Mouse (Mus musculus) heart, embryonic 16.5 days (tissue): Measurements from ENCODE around the gene Ttc23. TPM values are rescaled to one million over a fixed set of nuclear protein-coding genes. Genes with fewer than 3 reads are reported as not detected.

Source experiments
- ATAC-seq: fragments of 200-750 bp; cut with Nextera tagmentation; replicated peaks from 2 replicates; pipeline ENCODE4 v1.8.0; 2017; ENCODE audit warnings: moderate number of reproducible peaks; ENCODE audit not compliant: insufficient read depth, low FRiP score; ENCODE audit errors: extremely low read depth
- H3K27ac ChIP-seq: fragments of 300-500 bp; sonication (generic); 2 replicates; pipeline ENCODE4 v1.5.1; 2014; ENCODE audit warnings: mild to moderate bottlenecking, low read length, control low read depth, moderate library complexity
- H3K27me3 ChIP-seq: fragments of 300-500 bp; sonication (generic); 2 replicates; pipeline ENCODE4 v1.6.1; 2014; ENCODE audit warnings: low read length, mixed read lengths; ENCODE audit not compliant: control insufficient read depth, insufficient read depth
- H3K36me3 ChIP-seq: fragments of 300-500 bp; sonication (generic); 2 replicates; pipeline ENCODE4 v1.6.1; 2014; ENCODE audit not compliant: control insufficient read depth, insufficient read depth
- H3K4me1 ChIP-seq: fragments of 300-500 bp; sonication (generic); 2 replicates; pipeline ENCODE4 v1.6.1; 2014; ENCODE audit warnings: low read length, mixed read lengths; ENCODE audit not compliant: control insufficient read depth, insufficient read depth
- H3K4me2 ChIP-seq: fragments of 300-500 bp; sonication (generic); 2 replicates; pipeline ENCODE4 v1.6.1; 2014; ENCODE audit warnings: low read depth, mild to moderate bottlenecking, control low read depth, low read length
- H3K4me3 ChIP-seq: fragments of 300-500 bp; sonication (generic); 2 replicates; pipeline ENCODE4 v1.5.1; 2014; ENCODE audit warnings: mild to moderate bottlenecking, control low read depth, low read length
- H3K9ac ChIP-seq: fragments of 300-500 bp; sonication (generic); 2 replicates; pipeline ENCODE4 v1.6.1; 2014; ENCODE audit warnings: low read length, control low read depth
- H3K9me3 ChIP-seq: fragments of 300-500 bp; sonication (generic); replicated peaks from 2 replicates; pipeline ENCODE4 v1.6.1; 2016; ENCODE audit warnings: low read length; ENCODE audit not compliant: control insufficient read depth
- WGBS: fragments of 180-500 bp; shearing (Covaris S2); extraction: QIAGEN DNeasy Blood & Tissue Kit; methylation state at CpG from one replicate; pipeline ENCODE4 v1.1.7; 2014; 5-methylcytosine and 5-hydroxymethylcytosine counted together
- polyA plus RNA-seq: library from polyadenylated mRNA; unstranded; fragments of >200 nt; fragmentation: Nextera tagmentation; extraction: Ambion mirVana; gene quantifications from 2 replicates; pipeline ENCODE4 v1.2.1, GENCODE M21; 2015

Gene Ttc23
- polyA plus RNA-seq, 1 experiment from 2014 or later = 17.5 TPM

- Histone ChIP-seq H3K27ac (no peak overlapping the region), H3K9ac (no peak overlapping the region)
- 69% methylated on average over 11 of the region's 11 CpGs for WGBS
Measured at GRCm38 (mm10) chr7:67716213-67716878, 69.1 kb downstream of the Ttc23 start.

GRCm38 (mm10) chr7:67716925-67717324 is 69.7 kb downstream of the Ttc23 start:
- H3K4me1 ChIP-seq = peaks cover 42% of the 10 kb centered on the region
- WGBS = 76% methylated on average over 10 of the region's 10 CpGs

More at GRCm38 (mm10) chr7:67716213-67716878, 69.1 kb downstream of the Ttc23 start:
- Histone ChIP-seq H3K4me3 (no peak overlapping the region), H3K27me3 (no peaks in the 10 kb centered on the region), H3K9me3 (peaks cover 4% of the 10 kb centered on the region; the same call in 1 of the 2 replicates), H3K36me3 (peaks cover 16% of the 10 kb centered on the region), H3K4me2 (no peak overlapping the region), H3K4me1 (peaks cover 42% of the 10 kb centered on the region)
- peak; percentile 7; the same call in 1 of the 2 replicates for ATAC-seq

DNA sequence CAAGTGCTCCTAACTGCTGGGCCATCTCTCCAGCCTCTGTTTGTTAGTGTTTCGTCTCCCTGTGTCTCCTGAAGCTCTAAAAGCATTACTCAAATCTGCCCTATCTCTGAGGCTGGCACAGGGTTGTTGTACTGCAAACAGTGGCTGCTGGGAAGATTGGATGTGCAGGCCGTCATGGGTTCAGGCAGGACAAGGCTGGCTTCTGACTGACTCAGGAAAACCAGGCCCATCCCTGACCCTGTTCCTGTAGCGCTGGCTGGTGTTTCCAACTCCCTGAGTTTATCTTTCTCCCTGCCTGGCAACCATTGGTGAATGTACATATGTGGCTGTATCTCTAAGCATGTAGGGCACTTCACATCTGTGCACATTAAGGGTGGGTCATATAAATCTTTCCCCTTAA is 70.3 kb downstream of the Ttc23 start:
- ATAC-seq = no peak
- Histone ChIP-seq H3K4me1 (peaks cover 42% of the 10 kb centered on the region), H3K9ac (no peak overlapping the region)

More at GRCm38 (mm10) chr7:67716925-67717324, 69.7 kb downstream of the Ttc23 start:
- Histone ChIP-seq H3K27me3 (no peaks in the 10 kb centered on the region), H3K9me3 (peaks cover 4% of the 10 kb centered on the region; the same call in 1 of the 2 replicates), H3K9ac (no peak overlapping the region), H3K4me2 (no peak overlapping the region), H3K36me3 (peaks cover 12% of the 10 kb centered on the region), H3K27ac (no peak overlapping the region), H3K4me3 (no peak overlapping the region)
- no peak for ATAC-seq

DNA sequence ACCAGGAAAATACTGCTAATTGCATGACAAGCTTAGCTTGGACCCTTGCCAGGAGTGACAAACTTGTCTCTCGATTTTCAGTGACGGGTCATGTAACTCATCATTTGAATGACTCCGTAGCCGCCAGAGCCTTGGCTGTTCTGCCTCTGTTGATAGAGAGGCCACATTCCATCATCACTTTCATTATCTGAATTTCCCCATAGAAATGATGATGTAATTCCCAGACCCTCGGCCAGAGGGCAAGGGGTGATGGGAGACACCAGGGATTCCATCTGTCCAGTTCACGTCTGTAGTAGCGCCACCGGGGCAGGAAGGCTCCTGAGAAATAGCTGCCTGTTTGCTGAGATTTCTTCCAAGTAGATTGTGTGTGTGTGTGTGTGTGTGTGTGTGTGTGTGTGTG is 71.6 kb downstream of the Ttc23 start:
- peak; percentile 49 for ATAC-seq
- Histone ChIP-seq H3K9ac (no peak overlapping the region), H3K27me3 (no peaks in the 10 kb centered on the region), H3K27ac (0 out of 2 replicates have a peak overlapping the region, but pooled peaks have one; percentile 9), H3K4me1 (peaks cover 41% of the 10 kb centered on the region), H3K9me3 (no peaks in the 10 kb centered on the region), H3K4me3 (no peak overlapping the region), H3K36me3 (no peaks in the 10 kb centered on the region), H3K4me2 (peak overlapping the region; percentile 25)
- WGBS = 14% methylated on average over 8 of the region's 8 CpGs

More for the DNA sequence above, 70.3 kb downstream of the Ttc23 start:
- H3K36me3 ChIP-seq = peaks cover 7% of the 10 kb centered on the region
- no peak overlapping the region for H3K4me2 ChIP-seq
- no peak overlapping the region for H3K4me3 ChIP-seq
- H3K27ac ChIP-seq = no peak overlapping the region
- H3K9me3 ChIP-seq = peaks cover 4% of the 10 kb centered on the region; the same call in 1 of the 2 replicates
- no peaks in the 10 kb centered on the region for H3K27me3 ChIP-seq
- 68% methylated on average over 3 of the region's 3 CpGs for WGBS

GRCm38 (mm10) chr7:67722163-67722562 is 75.0 kb downstream of the Ttc23 start:
- Histone ChIP-seq H3K9ac (no peak overlapping the region), H3K36me3 (peaks cover 4% of the 10 kb centered on the region), H3K27me3 (no peaks in the 10 kb centered on the region), H3K4me3 (no peak overlapping the region), H3K4me2 (no peak overlapping the region), H3K4me1 (peaks cover 26% of the 10 kb centered on the region), H3K27ac (no peak overlapping the region), H3K9me3 (no peaks in the 10 kb centered on the region)
- no peak for ATAC-seq
- 38% methylated on average over 2 of the region's 2 CpGs for WGBS

DNA sequence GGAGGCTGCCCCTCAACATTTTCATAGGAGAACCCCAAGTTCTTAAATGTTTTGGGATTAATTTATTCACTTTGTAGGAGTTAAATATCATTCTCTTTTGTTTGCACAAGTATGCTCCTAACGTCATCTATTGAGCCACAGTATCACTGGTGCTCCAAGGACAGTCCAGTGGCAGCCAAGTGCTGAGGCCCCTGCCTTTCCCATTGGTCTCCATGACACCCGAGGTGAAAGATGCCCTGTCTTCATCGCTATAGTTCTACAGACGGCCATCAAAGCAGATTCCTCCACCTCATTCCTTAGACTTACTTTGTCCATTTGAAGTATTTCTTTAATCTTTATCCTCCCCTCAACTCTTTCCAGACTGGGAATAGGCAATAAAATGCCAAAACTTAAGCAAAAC is 77.3 kb downstream of the Ttc23 start:
- WGBS = 73% methylated on average over 4 of the region's 4 CpGs
- Histone ChIP-seq H3K9me3 (peaks cover 3% of the 10 kb centered on the region; the same call in 1 of the 2 replicates), H3K4me3 (no peak overlapping the region), H3K27ac (no peak overlapping the region), H3K36me3 (peaks cover 12% of the 10 kb centered on the region), H3K9ac (no peak overlapping the region), H3K27me3 (no peaks in the 10 kb centered on the region), H3K4me2 (no peak overlapping the region), H3K4me1 (peaks cover 5% of the 10 kb centered on the region)
- ATAC-seq = no peak

DNA sequence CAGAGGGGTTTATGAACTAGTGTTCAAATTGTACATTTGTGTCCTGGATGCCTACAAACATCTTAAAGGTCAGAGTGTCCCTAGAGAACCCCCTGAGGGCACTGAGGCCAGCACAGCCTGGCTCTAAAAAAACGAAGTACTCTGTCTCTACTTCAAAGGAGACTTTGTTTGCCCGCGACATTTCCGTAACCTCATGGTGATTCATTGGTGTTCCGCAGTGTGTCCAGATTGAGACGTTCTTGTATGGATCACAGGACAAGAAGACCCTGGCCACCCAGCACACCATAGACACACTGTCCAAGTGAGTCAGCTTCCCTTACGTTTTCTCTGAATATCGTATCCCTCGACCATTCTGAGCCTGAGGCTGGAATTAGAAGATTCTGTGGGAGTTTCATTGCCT is 77.8 kb downstream of the Ttc23 start:
- Histone ChIP-seq H3K9ac (no peak overlapping the region), H3K36me3 (peaks cover 12% of the 10 kb centered on the region)
- WGBS = 82% methylated on average over 9 of the region's 9 CpGs

GRCm38 (mm10) chr7:67728203-67728602 is 81.0 kb downstream of the Ttc23 start:
- Histone ChIP-seq H3K4me1 (peaks cover 13% of the 10 kb centered on the region), H3K9me3 (peaks cover 3% of the 10 kb centered on the region; the same call in 1 of the 2 replicates), H3K9ac (no peak overlapping the region), H3K4me2 (no peak overlapping the region), H3K27ac (no peak overlapping the region), H3K27me3 (no peaks in the 10 kb centered on the region), H3K4me3 (no peak overlapping the region), H3K36me3 (peaks cover 12% of the 10 kb centered on the region)
- 90% methylated on average over 4 of the region's 4 CpGs for WGBS
- no peak for ATAC-seq

More for the DNA sequence above, 77.8 kb downstream of the Ttc23 start:
- Histone ChIP-seq H3K27me3 (no peaks in the 10 kb centered on the region), H3K4me1 (0 out of 2 replicates have a peak, but pooled peaks cover under 1% of the 10 kb centered on the region), H3K4me2 (no peak overlapping the region), H3K27ac (no peak overlapping the region), H3K9me3 (peaks cover 3% of the 10 kb centered on the region; the same call in 1 of the 2 replicates), H3K4me3 (no peak overlapping the region)
- ATAC-seq = no peak

DNA sequence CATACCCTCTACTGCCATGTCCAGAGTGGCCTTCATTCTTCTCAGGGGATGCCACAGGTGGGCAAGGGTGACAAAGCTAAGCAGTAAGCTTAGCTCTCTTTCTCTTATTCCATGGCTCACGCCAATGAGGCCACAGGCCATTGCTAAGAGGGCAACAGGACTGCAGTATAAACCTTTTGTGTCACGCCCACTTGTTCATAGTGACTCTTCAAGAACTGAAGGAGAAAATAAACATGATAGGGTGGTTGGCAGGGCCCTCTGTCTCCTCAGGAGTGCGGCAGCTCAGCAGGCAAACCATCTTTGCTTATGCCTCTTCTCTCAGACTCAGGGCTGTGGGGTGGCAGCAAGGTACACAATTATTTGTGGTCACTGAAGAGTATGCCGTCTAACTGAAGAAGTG is 81.6 kb downstream of the Ttc23 start:
- WGBS = 91% methylated on average over 4 of the region's 4 CpGs

More for the DNA sequence above, 81.6 kb downstream of the Ttc23 start:
- H3K27me3 ChIP-seq = no peaks in the 10 kb centered on the region
- H3K27ac ChIP-seq = no peak overlapping the region
- no peak overlapping the region for H3K9ac ChIP-seq
- H3K4me3 ChIP-seq = no peak overlapping the region
- ATAC-seq = no peak
- peaks cover 12% of the 10 kb centered on the region for H3K36me3 ChIP-seq
- peaks cover 19% of the 10 kb centered on the region for H3K4me1 ChIP-seq
- peaks cover 3% of the 10 kb centered on the region; the same call in 1 of the 2 replicates for H3K9me3 ChIP-seq
- no peak overlapping the region for H3K4me2 ChIP-seq
